Mouse (Mus musculus) brown adipose tissue, adult 24 weeks (tissue): ENCODE data around the gene Fancg. TPM values are rescaled to one million over a fixed set of nuclear protein-coding genes. Genes with fewer than 3 reads are reported as not detected.

ENCODE experiments used
- H3K27ac ChIP-seq: fragments of 200-500 bp; replicated peaks from 2 replicates; pipeline ENCODE4 v1.5.1; 2012; ENCODE audit warnings: low read depth, mild to moderate bottlenecking, low read length
- H3K4me1 ChIP-seq: fragments of 200-500 bp; 2 replicates; pipeline ENCODE4 v1.6.1; 2012; ENCODE audit warnings: low read length, mixed read lengths; ENCODE audit not compliant: control insufficient read depth, insufficient read depth, insufficient read length
- H3K4me3 ChIP-seq: fragments of 200-500 bp; 2 replicates; pipeline ENCODE4 v1.5.1; 2012; ENCODE audit warnings: low read depth, mild to moderate bottlenecking, low read length, moderate library complexity; ENCODE audit not compliant: insufficient read depth
- polyA plus RNA-seq: library from polyadenylated mRNA; stranded (reverse); fragments of >200 nt; gene quantifications from 2 replicates; pipeline ENCODE4 v1.2.4, GENCODE M21; 2012; ENCODE audit not compliant: missing spikeins, insufficient read depth, insufficient read length

The Fancg gene
- polyA plus RNA-seq, 1 experiment = 6.4 TPM

DNA sequence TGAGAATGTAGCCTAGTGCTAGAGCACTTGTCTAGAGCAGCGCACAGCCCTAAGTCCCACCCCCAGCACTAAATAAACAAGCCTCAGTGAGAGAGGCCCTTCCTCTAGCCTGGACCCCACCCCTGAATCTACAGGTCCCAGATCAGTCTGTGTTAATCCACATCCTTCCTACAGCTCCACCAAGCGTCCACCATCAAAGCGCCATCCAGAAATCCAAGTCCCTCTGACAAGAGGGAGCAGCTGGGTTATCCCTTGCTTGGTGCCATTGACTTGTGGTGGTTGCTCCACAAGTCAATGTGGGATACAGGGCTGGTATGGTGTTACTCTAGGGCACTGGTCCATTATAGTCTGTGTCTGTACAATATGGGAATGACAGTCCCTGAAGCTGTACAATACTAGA is 55.1 kb downstream of the Fancg start:
- H3K4me3 ChIP-seq = no peak overlapping the region
- H3K27ac ChIP-seq = no peak overlapping the region

DNA sequence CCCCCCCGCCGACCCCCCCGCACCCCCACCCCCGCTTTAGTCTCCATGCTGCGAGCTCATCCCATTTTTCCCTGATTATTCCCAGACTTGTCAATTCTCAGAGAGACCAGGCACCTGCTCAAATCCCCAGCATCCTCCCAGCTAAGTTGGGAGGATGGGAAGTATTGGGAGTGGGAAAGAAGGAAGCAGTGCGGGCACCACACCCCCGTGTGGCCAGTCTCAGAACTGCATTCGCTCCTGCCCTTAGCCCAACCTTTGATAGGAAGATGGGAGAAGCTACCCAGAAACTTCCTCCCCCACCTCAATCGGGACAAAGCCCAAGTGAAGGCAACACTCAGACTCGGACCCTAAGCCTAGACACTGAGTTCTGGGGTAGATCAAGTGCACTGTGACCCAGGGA is 56.0 kb downstream of the Fancg start:
- H3K4me1 ChIP-seq = no peaks in the 10 kb centered on the region; the same call in 1 of the 2 replicates
- no peak overlapping the region for H3K4me3 ChIP-seq
- no peak overlapping the region for H3K27ac ChIP-seq

More for the DNA sequence above, 55.1 kb downstream of the Fancg start:
- no peaks in the 10 kb centered on the region; the same call in 1 of the 2 replicates for H3K4me1 ChIP-seq

DNA sequence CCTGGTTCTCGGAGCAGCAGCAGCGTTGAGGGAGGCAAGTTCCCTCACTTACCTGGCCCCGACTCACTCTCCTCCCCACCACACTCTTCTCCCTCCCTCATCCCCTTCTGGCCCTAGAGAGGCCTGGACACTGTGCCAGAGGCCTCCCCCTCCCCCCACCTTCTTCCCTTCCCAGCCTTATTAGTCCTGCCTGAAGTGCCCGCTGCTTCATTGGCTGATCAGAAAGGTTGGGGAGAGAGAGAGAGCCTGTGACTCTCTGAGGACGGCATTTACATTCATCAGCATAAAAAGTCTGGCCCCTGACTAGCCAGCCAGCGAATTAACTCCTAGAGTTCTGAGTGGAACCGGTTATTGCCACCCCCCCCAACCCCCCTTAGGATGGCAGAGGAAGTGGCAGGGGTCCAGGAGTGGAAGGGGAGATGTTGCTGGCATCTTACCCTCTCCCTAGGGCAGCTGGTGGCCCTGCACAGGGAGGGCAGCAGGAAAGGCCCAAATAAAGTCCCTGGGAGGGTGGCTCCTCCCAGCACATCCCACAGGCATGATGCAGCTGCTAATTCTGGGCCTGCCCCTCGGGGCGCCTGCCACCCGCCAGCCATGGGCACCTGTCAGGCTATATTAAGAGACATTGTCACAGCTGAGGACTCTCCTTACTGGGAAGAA is 56.7 kb downstream of the Fancg start:
- H3K4me1 ChIP-seq = no peaks in the 10 kb centered on the region; the same call in 1 of the 2 replicates
- no peak overlapping the region for H3K4me3 ChIP-seq
- H3K27ac ChIP-seq = no peak overlapping the region; the same call in 1 of the 2 replicates

DNA sequence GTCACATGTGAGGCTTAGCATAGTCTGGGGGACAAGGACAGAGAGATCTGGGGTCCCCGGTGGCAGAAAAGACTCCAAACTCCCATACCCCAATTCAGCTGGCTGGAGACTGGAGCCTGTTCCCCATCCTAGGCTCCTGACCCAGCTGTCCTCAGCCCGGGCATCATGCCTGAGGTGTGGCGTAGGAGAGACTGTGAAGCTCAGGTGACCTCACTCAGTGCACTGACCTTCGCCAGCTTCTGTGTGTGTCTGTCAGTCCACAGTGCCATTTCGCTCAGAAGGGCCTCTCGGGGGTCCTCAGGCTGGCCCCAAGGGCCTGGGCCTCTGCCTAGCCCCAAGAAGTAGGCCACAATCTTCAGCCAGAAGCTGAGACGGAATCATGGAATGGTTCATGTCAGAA is 57.7 kb downstream of the Fancg start:
- H3K4me1 ChIP-seq = no peaks in the 10 kb centered on the region; the same call in 1 of the 2 replicates
- no peak overlapping the region for H3K27ac ChIP-seq
- no peak overlapping the region; the same call in 1 of the 2 replicates for H3K4me3 ChIP-seq

Other genes starting within 250 kb of the Fancg start
- gene Ccl21a, start 236.5 kb downstream of the Fancg start, polyA plus RNA-seq = 6.6 and 36.9 TPM in 2 replicates
- gene Fam205a1, start 156.6 kb downstream of the Fancg start, polyA plus RNA-seq = not detected in 2 replicates
- not detected in 2 replicates for gene Gm12394, start 153.7 kb downstream of the Fancg start, polyA plus RNA-seq
- not detected in 2 replicates for gene Fam205c, start 136.3 kb downstream of the Fancg start, polyA plus RNA-seq
- gene Phf24, start 93.8 kb downstream of the Fancg start, polyA plus RNA-seq = not detected in 2 replicates
- 5.4 and 5.8 TPM in 2 replicates for gene Dnajb5, start 60.7 kb downstream of the Fancg start, polyA plus RNA-seq
- gene 1700022I11Rik, start 40.9 kb downstream of the Fancg start, polyA plus RNA-seq = not detected in 2 replicates
- 139 and 156 TPM in 2 replicates for gene Vcp, start 10.0 kb downstream of the Fancg start, polyA plus RNA-seq
- gene Pigo, start 15.3 kb upstream of the Fancg start, polyA plus RNA-seq = 11.1 and 12.4 TPM in 2 replicates
- 158 and 191 TPM in 2 replicates for gene Stoml2, start 21.2 kb upstream of the Fancg start, polyA plus RNA-seq
- gene Fam214b, start 35.7 kb upstream of the Fancg start, polyA plus RNA-seq = 10.0 and 21.9 TPM in 2 replicates
- 1.4 and 4.5 TPM in 2 replicates for gene Unc13b, start 48.4 kb upstream of the Fancg start, polyA plus RNA-seq